In the genomic region with DNA sequence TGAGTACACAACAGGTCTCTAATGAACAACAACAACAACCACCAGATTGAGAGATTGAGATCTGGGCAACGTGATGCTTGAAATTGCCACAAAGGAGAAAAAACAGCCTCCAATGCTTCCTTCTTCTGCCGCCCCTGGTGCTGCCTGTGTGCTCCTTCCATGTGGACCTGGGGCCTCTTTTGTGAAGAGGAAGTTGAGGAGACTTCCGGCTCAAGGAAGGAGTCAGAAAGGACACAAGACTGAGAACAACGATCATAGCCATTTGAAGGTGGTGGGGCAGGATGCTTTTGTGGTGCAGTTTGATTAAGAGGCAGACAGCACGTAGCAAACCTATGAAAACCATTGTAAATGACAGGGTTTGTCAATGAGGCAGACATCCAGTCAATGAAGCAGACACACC, we compare ENCODE assay signal across 19 mouse cellular contexts. TPM values are rescaled to one million over a fixed set of nuclear protein-coding genes. Genes with fewer than 3 reads are reported as not detected.
DNase-seq lines count a peak whose midpoint lies in the region; ATAC-seq lines count a peak whose summit lies in the region.
"Had no signal": no experiment of that assay in that cellular context is flagged by ENCODE, and none has a peak within 500 bp of the region (broad histone marks: within the 10 kb centered on the region; RNA-seq: fewer than 3 reads in every experiment).

No protein-coding gene starts in this region.

- peak; percentile 27 for DNase-seq in thymus, postnatal 0 days (ENCODE audit: low spot score)
- no peak for DNase-seq in thymus, adult 18-20 months
- DNase-seq in induced T-regulatory cell, adult 2 months (ENCODE audit: low read depth), result peak; percentile 52
- peak; percentile 65 for DNase-seq in naive thymus-derived CD4-positive, alpha-beta T cell, adult 2 months (ENCODE audit: low read depth)
- DNase-seq in adrenal gland, postnatal 14 days, result no peak
- no peak for DNase-seq in layer of hippocampus, adult 9-10 months (ENCODE audit: low spot score)
- DNase-seq in heart, postnatal 10 days, result no peak
- DNase-seq: adrenal gland, postnatal 10 days; cerebellum, adult 11-12 months; cerebellum, adult 9-11 months; heart, postnatal 36 days; kidney, adult 18-20 months; kidney, postnatal 25 days; lung, embryonic 14.5 days; lung, postnatal 14 days; spleen, adult 18-20 months; thymus, postnatal 25 days had no signal

- intact Hi-C loops in heart, postnatal 10 days (cut with DNase I), result no loop called here

- ATAC-seq in activated CD4-positive, CD25-positive, alpha-beta regulatory T cell, adult 4 months, result peak; percentile 74
- ATAC-seq: forebrain, embryonic 16.5 days had no signal

RNA-seq across cellular contexts. Expression of a gene that starts 27.7 kb away (rescaled TPM):
- polyA plus RNA-seq in thymus, postnatal 0 days (2015; fragmentation: Nextera tagmentation; extraction: Ambion mirVana), result 1.9 and 2.2 TPM in 2 replicates
- 10 to 100 TPM; 36.6 to 38.8 TPM for polyA plus RNA-seq in activated CD4-positive, CD25-positive, alpha-beta regulatory T cell, adult 4 months (2017; shearing (Covaris generic))
- total RNA-seq in adrenal gland, postnatal 14 days (2021), result 5.8 and 6.0 TPM in 2 replicates
- total RNA-seq in heart, postnatal 10 days (2021), result 1 to 10 TPM; 4.5 to 5.9 TPM

Comparison
In these comparisons a context has a peak if more than half of its experiments do, and no peak if none do; other contexts are left out.
1. DNase-seq: peak in thymus, postnatal 0 days (single experiment), induced T-regulatory cell, adult 2 months (single experiment) and naive thymus-derived CD4-positive, alpha-beta T cell, adult 2 months (single experiment); none in thymus, adult 18-20 months (0 of 2), adrenal gland, postnatal 14 days (single experiment), layer of hippocampus, adult 9-10 months (single experiment) and heart, postnatal 10 days (0 of 2).